Mouse (Mus musculus) limb, embryonic 14.5 days (tissue): ENCODE results near the gene Ctdnep1. TPM values are rescaled to one million over a fixed set of nuclear protein-coding genes. Genes with fewer than 3 reads are reported as not detected.

ENCODE experiments used
- ATAC-seq: fragments of 200-750 bp; cut with Nextera tagmentation; 2 replicates; pipeline ENCODE4 v1.8.0; 2017; ENCODE audit warnings: low read depth, moderate number of reproducible peaks, moderate TSS enrichment; ENCODE audit not compliant: low FRiP score
- DNase-seq: peaks from one replicate; pipeline ENCODE4 v3.0.0-alpha.2; 2015; ENCODE audit warnings: low spot score
- H3K27ac ChIP-seq: fragments of 300-500 bp; sonication (generic); replicated peaks from 2 replicates; pipeline ENCODE4 v1.5.1; 2014; ENCODE audit warnings: low read depth, mild to moderate bottlenecking, low read length, moderate library complexity, mixed read lengths
- H3K27me3 ChIP-seq: fragments of 300-500 bp; sonication (generic); 2 replicates; pipeline ENCODE4 v1.6.1; 2014; ENCODE audit warnings: low read length, mixed read lengths; ENCODE audit not compliant: control insufficient read depth, insufficient read depth
- H3K36me3 ChIP-seq: fragments of 300-500 bp; sonication (generic); 2 replicates; pipeline ENCODE4 v1.6.1; 2014; ENCODE audit warnings: mild to moderate bottlenecking, low read length, moderate library complexity, mixed read lengths; ENCODE audit not compliant: control insufficient read depth, insufficient read depth
- H3K4me1 ChIP-seq: fragments of 300-500 bp; sonication (generic); 2 replicates; pipeline ENCODE4 v1.6.1; 2014; ENCODE audit warnings: antibody characterized with exemption, low read length, mixed read lengths; ENCODE audit not compliant: control insufficient read depth, insufficient read depth
- H3K4me2 ChIP-seq: fragments of 300-500 bp; sonication (generic); replicated peaks from 2 replicates; pipeline ENCODE4 v1.6.1; 2014; ENCODE audit warnings: low read depth, mild to moderate bottlenecking, low read length, moderate library complexity; ENCODE audit not compliant: severe bottlenecking
- H3K4me3 ChIP-seq: fragments of 300-500 bp; sonication (generic); replicated peaks from 2 replicates; pipeline ENCODE4 v1.5.1; 2014; ENCODE audit warnings: low read length
- H3K9ac ChIP-seq: fragments of 300-500 bp; sonication (generic); 2 replicates; pipeline ENCODE4 v1.6.1; 2014; ENCODE audit warnings: mild to moderate bottlenecking, low read depth, low read length, moderate library complexity; ENCODE audit not compliant: severe bottlenecking
- H3K9me3 ChIP-seq: fragments of 300-500 bp; sonication (generic); 2 replicates; pipeline ENCODE4 v1.6.1; 2016; ENCODE audit warnings: low read length; ENCODE audit not compliant: control insufficient read depth
- POLR2A ChIP-seq: fragments of 200-500 bp; IDR thresholded peaks from 2 replicates; pipeline ENCODE4 v1.8.0; 2012; ENCODE audit warnings: inconsistent platforms, mild to moderate bottlenecking, moderate library complexity, borderline replicate concordance; ENCODE audit not compliant: insufficient read depth, insufficient read length; ENCODE audit errors: extremely low read depth
- WGBS: fragments of 180-500 bp; shearing (Covaris S2); extraction: QIAGEN DNeasy Blood & Tissue Kit; methylation state at CpG from one replicate; pipeline ENCODE4 v1.1.7; 2014; 5-methylcytosine and 5-hydroxymethylcytosine counted together
- polyA plus RNA-seq, 2 experiments: library from polyadenylated mRNA; depleted of rRNA in 1 of 2; stranded (reverse) in 1 of 2; unstranded in 1 of 2; fragments of >200 nt; fragmentation: Nextera tagmentation in 1 of 2; extraction: Ambion mirVana in 1 of 2; gene quantifications; 2 replicates each; pipeline versions ENCODE4 v1.2.1 to v1.2.3; 2012 to 2014

Ctdnep1 gene
- polyA plus RNA-seq, 2 experiments, result 38.3 to 117 TPM

- ATAC-seq (no peak), DNase-seq (no peak)
- Histone ChIP-seq H3K9me3 (no peaks in the 10 kb centered on the region), H3K9ac (peak overlapping the region; percentile 50), H3K4me2 (peak overlapping the region; percentile 68), H3K36me3 (peaks cover 41% of the 10 kb centered on the region), H3K4me1 (0 out of 2 replicates have a peak, but pooled peaks cover 3% of the 10 kb centered on the region), H3K4me3 (peak overlapping the region; percentile 37), H3K27me3 (peaks cover 58% of the 10 kb centered on the region), H3K27ac (no peak overlapping the region)
- 42% methylated on average over 17 of the region's 17 CpGs for WGBS
- no peak for TF ChIP-seq POLR2A
These were observed 14.0 kb upstream of the Ctdnep1 start for GRCm38 (mm10) chr11:69966860-69967517.

GRCm38 (mm10) chr11:69968793-69969192 is 12.2 kb upstream of the Ctdnep1 start:
- Histone ChIP-seq H3K4me1 (0 out of 2 replicates have a peak, but pooled peaks cover 3% of the 10 kb centered on the region), H3K4me3 (no peak overlapping the region), H3K4me2 (no peak overlapping the region), H3K9ac (no peak overlapping the region), H3K9me3 (no peaks in the 10 kb centered on the region), H3K36me3 (peaks cover 58% of the 10 kb centered on the region), H3K27me3 (peaks cover 43% of the 10 kb centered on the region), H3K27ac (no peak overlapping the region)
- WGBS, result 85% methylated on average over 4 of the region's 4 CpGs
- ATAC-seq, result no peak
- TF ChIP-seq POLR2A, result no peak
- DNase-seq, result no peak

GRCm38 (mm10) chr11:69970222-69970621 is 10.7 kb upstream of the Ctdnep1 start:
- Histone ChIP-seq H3K36me3 (peaks cover 71% of the 10 kb centered on the region), H3K27ac (no peak overlapping the region), H3K4me1 (0 out of 2 replicates have a peak, but pooled peaks cover 3% of the 10 kb centered on the region), H3K9ac (no peak overlapping the region), H3K27me3 (peaks cover 31% of the 10 kb centered on the region), H3K4me2 (no peak overlapping the region), H3K4me3 (no peak overlapping the region), H3K9me3 (no peaks in the 10 kb centered on the region)
- WGBS, result 83% methylated on average over 6 of the region's 6 CpGs
- no peak for TF ChIP-seq POLR2A
- ATAC-seq (no peak), DNase-seq (no peak)

- no peak for DNase-seq
- peaks cover 26% of the 10 kb centered on the region for H3K27me3 ChIP-seq
- H3K36me3 ChIP-seq, result peaks cover 77% of the 10 kb centered on the region
- no peak overlapping the region for H3K27ac ChIP-seq
- H3K4me1 ChIP-seq, result 0 out of 2 replicates have a peak, but pooled peaks cover 3% of the 10 kb centered on the region
- no peak overlapping the region for H3K9ac ChIP-seq
- no peak for ATAC-seq
- H3K4me3 ChIP-seq, result no peak overlapping the region
- no peaks in the 10 kb centered on the region for H3K9me3 ChIP-seq
- H3K4me2 ChIP-seq, result no peak overlapping the region
- no peak for TF ChIP-seq POLR2A
- 86% methylated on average over 3 of the region's 3 CpGs for WGBS
These were observed 10.2 kb upstream of the Ctdnep1 start for GRCm38 (mm10) chr11:69970775-69971174.

GRCm38 (mm10) chr11:69974907-69975306 is 6.0 kb upstream of the Ctdnep1 start:
- no peaks in the 10 kb centered on the region for H3K9me3 ChIP-seq
- H3K36me3 ChIP-seq, result peaks cover 72% of the 10 kb centered on the region
- peaks cover 6% of the 10 kb centered on the region for H3K4me1 ChIP-seq
- 98% methylated on average over 2 of the region's 2 CpGs for WGBS
- H3K27me3 ChIP-seq, result no peaks in the 10 kb centered on the region
- no peak overlapping the region for H3K4me2 ChIP-seq
- no peak overlapping the region for H3K4me3 ChIP-seq
- no peak overlapping the region for H3K9ac ChIP-seq
- ATAC-seq (no peak), DNase-seq (no peak)
- no peak for TF ChIP-seq POLR2A
- H3K27ac ChIP-seq, result no peak overlapping the region
